Mouse (Mus musculus): ENCODE results near the gene Dhdh. TPM values are rescaled to one million over a fixed set of nuclear protein-coding genes. Genes with fewer than 3 reads are reported as not detected.
"Not testable (repeated sequence)": the region's sequence is repeated elsewhere in the genome, so short reads cannot be mapped to it uniquely, and the experiment has no call there.

Gene Dhdh
- total RNA-seq, 2 experiments from 2014 or later: 20.2 to 31.1 TPM

DNA sequence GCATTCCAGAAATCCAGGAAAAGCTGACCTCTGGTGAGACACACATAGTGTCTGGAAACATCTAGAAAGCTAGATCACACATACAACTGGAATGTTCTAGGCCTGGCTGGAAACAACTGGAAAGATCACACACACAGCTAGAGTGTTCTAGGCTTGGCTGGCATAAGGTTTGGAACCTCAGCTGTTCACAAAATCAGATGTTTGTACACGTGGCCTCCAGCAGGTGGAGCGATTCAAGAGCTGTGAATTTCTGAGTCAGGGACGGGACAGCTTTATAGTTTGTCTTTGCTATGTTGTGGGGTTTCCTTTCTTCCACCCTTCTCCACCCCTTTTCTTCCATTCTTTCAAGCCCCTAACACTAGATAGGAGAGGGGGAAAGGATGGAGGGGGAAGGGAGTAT is 11.6 kb downstream of the Dhdh start:
- ATAC-seq (replicated peaks; ENCODE audit: poor library complexity, severe bottlenecking): peak; percentile 44

DNA sequence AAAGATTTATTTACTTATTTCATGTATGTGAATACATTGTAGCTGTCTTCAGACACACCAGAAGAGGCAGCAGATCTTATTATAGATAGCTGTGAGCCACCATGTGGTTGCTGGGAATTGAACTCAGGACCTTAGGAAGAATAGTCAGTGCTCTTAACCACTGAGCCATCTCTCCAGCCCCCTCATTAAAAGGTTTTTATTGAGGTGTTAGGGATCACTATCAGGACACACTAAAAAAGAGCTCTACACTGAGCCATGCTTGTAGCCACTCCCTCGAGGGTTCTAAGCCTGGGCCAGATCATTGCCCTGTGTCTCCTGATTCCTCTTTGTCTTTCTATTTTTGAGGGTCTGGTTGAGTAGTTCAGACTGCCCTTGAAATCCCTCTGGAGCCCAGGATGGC is 12.2 kb downstream of the Dhdh start:
- ATAC-seq (replicated peaks; ENCODE audit: poor library complexity, severe bottlenecking): no peak

DNA sequence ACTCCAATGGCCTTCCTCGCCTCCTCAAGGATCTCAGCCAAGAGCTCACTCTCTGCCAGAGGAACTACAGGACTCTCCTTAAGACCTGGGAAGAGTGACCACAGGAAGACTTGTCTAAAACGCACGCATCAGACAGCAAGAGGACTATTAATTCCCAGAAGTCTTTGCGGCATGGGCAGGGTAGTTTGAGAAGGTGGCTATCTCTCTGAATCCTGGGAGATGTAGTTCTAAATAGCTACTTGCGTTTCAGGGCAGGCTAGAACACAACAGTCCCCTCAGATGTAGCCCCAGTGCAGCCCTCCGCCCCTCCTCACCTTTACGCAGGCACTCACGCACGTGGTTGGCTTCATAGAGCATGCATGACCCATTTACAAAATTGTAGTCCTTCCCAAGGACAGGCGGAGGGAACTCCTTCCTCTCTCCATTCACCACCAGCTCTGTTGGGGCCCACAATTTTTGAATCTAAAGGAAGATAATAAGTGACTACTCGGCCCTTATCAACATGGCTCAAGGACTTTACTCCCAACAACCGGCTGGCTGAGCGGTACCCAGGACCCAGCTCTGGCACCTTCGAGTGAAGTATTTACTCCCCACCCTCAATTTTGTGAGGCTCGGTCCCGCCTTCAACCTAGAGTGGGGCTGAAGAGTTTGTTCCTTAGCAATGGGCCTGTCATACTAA is 13.2 kb downstream of the Dhdh start:
- no peak for ATAC-seq (replicated peaks; ENCODE audit: poor library complexity, severe bottlenecking)

DNA sequence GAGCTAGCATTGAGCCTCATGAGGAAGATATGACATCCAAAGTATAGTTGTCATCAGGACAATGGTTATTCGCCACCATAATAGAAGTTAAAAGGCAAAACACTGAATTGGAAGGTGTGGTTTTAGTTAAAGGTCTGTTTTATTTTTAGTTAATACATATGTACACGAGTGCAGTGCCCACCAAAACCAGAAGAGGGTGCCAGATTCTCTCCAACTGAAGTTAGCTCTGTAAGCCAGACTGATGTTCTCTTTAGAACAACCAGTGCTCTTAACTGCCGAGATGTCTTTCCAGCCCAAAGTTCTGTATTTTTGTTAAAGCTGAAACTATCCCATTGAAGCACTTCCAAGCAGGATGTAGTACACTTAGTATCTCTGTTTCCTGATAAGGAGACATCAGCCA is 17.7 kb downstream of the Dhdh start:
- ATAC-seq (replicated peaks; ENCODE audit: poor library complexity, severe bottlenecking): peak; percentile 48

DNA sequence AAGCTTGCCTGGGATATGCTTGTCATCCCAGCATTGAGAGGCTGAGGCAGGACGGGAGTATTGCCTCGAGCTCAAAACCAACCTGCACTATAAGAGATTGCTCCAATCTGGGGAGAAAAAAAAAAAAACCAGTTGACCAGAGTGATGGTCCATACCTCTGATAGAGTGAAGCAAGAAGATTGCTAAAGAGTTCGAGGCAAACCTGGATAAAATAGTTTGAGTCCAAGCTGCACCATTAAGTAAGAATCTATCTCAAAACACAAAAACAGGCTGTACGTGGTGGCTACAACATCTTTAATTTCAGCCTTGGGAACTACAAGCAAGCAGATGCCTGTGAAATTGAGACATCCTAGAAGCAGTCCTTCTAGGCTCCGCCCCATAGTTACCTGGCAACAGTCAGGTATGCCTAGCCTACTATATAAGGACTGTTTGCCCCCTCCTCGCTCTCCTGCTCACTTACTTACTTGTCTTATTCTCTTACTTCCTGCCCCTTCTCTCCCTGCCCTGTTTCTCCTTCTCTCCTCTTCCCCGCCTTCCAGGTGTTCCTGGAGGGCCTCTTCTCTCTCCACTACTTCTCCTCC is 21.4 kb downstream of the Dhdh start:
- no peak for ATAC-seq (replicated peaks; ENCODE audit: poor library complexity, severe bottlenecking)

DNA sequence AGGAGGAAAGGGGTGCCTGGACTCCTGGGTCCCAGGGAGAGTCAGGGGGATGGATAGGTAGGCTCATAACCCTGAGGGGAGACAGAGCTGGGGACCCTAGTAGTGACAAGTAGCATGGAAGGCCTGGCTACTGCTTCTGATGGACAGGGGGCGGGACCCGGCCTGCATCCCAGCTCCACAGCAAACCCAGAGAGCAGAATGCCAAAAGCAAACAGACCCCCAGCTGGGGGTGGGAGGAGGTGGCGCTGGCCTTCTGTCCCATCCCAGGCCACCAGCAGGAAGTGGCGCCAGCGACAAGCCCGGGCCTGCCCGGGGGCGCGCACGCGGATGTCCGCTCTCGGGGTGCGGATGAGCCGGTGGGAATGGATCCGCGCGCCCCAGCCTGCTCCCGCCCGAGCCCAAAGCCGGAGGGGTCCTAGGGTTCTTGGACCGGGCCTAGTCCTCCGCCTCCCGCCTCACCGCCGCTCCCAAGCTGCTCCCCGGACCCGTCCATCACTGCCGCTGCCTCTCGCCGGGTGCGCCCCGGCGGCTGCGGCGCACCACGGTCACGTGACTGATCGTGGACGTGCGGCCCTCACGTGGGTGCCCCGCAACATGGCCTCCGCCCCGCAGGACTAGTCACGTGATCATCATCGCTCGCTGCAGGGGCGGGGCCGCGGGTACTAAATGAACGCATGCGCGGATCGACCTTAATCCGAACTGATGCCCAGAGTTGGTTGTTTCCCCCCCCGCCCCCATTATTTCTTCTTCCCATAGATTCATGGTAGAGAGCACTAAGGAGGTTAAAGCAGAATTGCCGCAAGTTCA is 22.1 kb downstream of the Dhdh start, which contains the start of gene Bax:
Bax (minus strand) TSS at position 616 of the 807 bp plus-strand sequence.
- ATAC-seq (replicated peaks; ENCODE audit: poor library complexity, severe bottlenecking): peak; percentile 81

DNA sequence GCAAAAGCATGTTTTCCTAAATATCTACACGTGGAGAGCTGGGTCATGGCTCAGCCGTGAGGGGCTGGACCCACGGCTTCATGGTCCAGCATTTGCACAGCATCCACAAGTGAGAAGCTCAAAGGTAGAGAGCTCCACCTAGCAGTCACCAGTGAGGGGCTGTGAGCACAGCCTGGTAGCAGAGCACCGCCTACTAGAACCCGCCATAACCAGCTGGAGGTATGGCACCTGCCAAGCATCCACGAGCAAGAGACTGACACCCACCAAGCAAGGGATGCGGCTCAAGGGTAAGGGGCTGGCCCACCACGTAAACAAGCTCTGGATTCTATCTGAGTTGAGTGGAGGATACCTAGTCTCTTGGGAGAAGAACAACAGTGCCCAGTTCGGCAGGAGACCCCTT is 23.1 kb downstream of the Dhdh start:
- no peak for ATAC-seq (replicated peaks; ENCODE audit: poor library complexity, severe bottlenecking)

DNA sequence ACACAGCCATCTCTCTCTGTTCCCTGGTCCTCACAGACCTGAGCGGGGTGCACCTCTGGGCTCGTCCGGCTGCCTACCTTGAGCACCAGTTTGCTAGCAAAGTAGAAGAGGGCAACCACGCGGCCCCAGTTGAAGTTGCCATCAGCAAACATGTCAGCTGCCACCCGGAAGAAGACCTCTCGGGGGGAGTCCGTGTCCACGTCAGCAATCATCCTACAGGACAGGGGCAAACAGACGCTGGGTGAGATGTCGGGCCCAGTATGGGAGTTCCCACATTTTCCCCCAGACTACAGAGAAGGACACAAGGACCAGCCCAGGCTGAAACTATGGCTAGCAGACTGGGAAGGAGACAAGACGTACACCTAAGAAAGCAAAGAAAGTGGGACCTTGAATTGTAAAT is 23.5 kb downstream of the Dhdh start:
- ATAC-seq (replicated peaks; ENCODE audit: poor library complexity, severe bottlenecking): no peak

DNA sequence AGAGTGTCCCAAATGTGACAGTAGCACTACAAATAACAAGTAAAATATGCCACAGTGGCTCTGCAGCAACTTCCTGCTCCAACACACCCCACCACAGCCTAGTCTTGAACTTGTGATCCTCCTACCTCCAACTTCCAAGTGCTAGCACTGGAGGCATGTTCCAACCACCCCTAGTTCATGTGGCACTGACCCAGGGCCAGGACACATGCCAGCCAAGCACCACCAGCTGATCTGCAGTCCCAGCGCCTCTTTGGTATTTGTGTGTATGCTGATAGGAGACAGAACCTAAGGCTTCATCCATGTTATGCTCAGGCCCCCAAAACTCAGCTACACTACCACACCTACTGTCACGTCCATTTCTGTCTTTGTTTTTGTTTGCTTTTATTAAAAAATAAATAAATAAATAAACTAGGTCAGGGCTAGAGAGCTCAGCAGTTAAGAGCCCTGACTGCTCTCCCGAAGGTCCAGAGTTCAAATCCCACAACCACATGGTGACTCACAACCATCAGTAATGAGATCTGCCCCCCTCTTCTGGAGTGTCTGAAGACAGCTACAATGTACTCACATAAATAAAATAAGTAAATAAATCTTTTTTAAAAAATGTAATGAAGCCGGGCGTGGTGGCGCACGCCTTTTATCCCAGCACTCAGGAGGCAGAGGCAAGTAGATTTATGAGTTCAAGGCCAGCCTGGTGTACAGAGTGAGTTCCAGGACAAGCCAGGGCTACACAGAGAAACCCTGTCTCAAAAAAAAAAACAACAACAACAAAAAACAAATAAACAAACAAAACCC is 24.4 kb downstream of the Dhdh start:
- no peak for ATAC-seq (replicated peaks; ENCODE audit: poor library complexity, severe bottlenecking)

DNA sequence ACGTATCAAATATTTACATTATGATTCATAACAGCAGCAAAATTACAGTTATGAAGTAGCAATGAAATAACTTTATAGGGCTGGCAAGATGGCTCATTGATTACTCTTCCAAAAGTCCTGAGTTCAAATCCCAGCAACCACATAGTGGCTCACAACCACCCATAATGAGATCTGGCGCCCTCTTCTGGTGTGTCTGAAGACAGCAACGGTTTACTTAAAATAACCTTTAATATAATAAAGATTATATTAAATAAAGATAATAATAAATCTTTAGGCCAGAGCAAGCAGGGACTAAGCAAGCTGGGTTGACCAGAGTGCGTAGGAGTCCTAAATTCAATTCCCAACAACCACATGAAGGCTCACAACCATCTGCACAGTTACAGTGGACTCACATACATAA is 25.7 kb downstream of the Dhdh start:
- ATAC-seq (replicated peaks; ENCODE audit: poor library complexity, severe bottlenecking): not testable (repeated sequence)

DNA sequence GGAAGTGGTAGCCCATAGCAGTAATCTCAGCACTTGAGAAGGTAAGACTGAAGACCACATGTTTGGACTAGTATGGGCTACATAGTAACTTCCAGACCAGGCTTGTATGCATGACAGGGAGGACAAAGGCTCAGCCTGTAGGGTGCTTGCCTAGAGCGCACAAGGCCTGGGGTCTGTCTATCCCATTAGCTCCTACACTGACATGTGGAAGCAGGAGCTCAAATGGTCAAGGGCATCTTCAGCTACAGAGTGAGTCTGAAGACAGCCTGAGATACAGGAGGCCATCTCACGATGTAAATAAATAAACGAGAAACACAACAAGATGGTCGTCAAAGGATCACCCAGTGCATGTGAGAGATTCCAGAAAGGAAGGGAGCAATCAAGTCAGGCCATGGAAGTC is 26.3 kb downstream of the Dhdh start:
- ATAC-seq (replicated peaks; ENCODE audit: poor library complexity, severe bottlenecking): no peak

DNA sequence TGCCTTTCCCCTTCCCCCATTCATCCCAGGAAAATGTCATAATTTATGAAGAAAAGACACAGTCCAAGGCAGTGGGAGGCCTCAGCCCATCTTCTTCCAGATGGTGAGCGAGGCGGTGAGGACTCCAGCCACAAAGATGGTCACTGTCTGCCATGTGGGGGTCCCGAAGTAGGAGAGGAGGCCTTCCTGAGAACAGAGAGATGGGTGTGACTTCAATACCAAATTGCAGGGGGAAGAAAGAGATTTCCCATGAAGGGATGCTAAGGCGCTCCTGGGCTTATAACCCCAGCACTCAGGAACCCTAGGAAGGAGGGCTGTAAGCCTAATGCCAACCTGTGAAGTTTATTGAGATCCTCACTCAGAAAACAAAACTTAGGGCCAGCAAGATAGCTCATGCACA is 26.8 kb downstream of the Dhdh start:
- ATAC-seq (replicated peaks; ENCODE audit: poor library complexity, severe bottlenecking): no peak

DNA sequence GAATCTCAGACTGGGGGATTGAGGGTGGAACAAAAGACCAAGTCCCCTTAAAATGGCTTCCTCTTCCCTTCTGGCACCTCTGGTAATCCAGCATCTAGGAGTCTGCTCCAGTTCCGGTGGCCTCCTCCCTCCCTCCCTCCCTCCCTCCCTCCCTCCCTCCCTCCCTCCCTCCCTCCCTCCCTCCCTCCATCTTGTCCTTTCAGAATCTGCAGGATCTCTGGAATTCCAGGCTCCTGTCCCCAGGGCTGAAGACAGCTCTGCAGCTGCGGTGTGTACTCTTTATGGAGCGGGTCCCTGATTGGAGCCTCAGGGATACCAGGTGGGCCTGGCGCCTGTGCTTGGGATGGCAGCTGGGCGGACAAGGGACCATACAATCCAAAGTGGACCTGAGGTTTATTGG is 27.3 kb downstream of the Dhdh start:
- no peak for ATAC-seq (replicated peaks; ENCODE audit: poor library complexity, severe bottlenecking)

DNA sequence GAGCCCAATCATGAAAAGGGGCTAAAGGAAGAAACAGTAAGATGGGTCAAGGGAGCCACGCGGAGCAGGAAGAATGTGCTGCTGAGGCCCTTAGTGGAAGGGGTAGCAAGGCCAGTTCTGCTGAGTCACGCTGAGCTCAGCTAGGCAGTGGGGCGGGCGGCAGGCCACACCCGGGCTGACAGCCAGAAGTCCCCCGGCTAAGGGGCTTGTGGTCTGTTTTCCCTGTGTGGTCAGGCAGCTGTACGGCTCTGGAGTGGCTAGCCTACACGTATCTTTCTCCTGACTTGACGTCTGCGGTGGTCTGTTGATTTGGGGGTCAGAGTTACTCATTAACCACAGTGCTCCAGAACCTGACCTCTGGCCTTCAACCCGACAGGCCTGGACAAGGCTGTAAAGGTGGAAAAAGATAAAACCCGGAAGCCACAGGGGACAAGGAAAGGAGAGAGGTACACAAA is 27.7 kb downstream of the Dhdh start:
- ATAC-seq (replicated peaks; ENCODE audit: poor library complexity, severe bottlenecking): peak; percentile 55

DNA sequence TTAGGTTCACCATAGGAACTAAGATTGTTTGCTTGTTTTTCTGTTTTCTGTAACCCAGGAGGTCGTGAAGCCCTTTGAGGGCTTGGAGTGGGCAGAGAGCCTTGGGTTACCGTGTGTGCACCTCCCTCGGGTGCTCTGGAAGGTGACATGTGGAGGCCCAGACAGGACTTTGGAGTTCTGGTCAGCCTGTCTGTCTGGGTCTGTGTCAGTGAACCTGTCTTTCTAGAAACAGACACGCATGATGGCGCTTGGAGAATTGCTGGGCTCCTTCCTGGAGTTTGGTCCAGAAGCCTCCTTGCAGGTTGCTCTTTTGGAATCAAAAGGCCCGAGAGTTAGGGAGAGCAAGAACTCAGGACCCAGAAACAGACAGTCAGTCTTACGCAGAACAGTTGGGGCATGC is 28.2 kb downstream of the Dhdh start:
- ATAC-seq (replicated peaks; ENCODE audit: poor library complexity, severe bottlenecking): no peak

DNA sequence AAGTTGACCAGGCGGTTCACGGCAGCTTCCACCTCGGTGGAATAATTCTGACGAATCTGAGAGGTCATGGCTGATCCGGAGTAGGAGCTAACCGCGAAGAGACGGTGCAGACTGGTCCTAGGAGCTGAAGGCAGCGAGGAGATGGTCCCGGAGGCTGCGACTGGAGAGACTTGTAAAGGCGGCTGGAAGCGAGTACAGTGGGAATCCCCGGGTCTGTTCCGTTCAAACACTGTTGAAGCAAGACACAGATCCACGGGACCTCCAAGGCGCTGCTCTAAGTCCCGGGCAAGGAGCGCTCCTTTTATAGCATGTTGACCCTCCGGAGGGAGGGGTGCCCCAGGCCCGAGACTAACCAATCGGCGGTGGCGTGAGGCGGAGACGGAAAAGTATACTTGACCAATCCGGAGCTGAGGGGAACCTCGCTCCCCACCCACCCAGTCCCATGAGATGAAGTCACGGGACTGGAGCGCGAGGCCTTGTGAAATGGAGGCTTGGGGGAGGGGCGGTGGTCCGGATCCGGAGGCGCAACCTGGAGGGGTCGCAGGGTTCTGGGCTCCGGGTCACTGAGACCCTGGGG is 29.0 kb downstream of the Dhdh start, which contains the start of gene Ftl1:
Ftl1 (minus strand) TSS at position 321 of the 577 bp plus-strand sequence.
- ATAC-seq (replicated peaks; ENCODE audit: poor library complexity, severe bottlenecking): peak; percentile 63

DNA sequence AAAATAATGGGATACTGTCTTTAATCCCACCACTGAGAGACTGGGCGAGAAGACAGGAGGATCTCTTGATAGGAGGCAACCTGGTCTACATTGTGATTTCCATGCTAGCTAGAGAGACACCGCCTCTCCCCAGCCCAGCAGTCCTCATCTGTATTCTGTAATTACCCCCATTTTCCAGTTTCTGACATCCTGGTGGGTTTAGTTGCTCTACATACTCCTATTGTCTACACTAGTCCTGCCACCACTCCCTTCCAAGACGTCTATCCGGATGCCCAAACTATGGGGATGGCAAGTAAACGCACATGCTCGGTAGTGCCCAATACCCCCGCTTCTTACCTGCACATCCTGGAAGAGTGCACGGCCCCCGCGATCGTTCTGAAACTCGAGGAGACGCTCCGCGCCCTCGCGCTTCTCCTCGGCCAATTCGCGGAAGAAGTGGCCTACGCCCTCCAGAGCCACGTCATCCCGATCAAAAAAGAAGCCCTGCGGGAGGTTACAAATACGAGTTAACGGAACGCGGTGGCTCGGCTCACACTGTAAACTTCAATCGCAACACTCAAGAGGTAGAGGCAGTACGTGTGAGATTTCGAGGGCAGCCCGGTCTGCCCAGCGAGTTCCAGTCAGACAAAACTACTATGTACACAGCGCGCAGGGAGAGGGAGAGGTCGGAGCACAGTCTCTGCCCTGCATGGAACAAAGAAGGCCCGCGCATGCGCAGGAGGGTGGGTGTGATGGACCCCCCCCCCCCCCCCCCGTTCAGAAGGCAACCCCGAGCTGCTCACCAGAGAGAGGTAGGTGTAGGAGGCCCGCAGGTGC is 29.6 kb downstream of the Dhdh start:
- peak; percentile 6; the same call in 1 of the 2 replicates for ATAC-seq (replicated peaks; ENCODE audit: poor library complexity, severe bottlenecking)

DNA sequence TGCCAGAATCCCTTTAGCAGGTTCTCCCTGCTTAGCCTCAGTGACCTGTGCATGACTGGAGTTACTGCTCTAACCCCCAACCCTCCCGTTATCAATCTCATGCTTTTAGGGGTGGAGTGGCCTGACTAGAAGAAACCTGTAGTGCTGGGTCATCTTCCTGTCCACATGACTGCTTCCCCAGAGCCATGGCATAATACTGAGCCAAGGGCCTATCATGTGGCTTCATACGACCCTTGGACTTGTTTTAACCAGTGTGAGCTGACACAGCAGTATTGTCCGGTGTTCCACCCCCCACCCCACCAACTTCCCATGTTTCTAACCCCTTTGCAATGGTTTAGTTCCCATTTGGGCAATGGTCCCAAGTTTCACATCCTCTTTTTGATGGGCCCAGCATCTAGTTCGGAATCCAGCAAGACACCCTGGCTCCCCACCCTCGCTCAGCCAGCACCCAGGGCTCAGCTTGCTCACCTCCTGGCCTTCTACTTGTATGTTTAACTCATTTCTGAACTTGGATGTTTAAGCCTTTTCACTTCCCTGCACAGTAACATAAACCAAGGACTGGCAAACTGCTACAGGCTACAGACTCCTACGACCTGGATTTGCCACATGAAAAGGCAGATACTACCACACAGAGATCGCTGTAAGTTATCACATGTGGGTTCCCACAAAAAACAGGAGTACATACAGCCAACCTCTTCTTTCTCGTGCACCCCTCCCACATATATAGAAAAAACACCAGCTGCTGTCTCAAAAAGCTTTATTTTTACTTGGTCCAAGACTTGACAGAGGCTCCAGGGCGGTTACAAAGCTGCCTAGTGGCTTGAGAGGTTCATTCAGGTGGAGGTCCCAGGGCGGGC is 31.2 kb downstream of the Dhdh start:
- peak; percentile 54 for ATAC-seq (replicated peaks; ENCODE audit: poor library complexity, severe bottlenecking)

Data from granulocyte monocyte progenitor cell, adult 5-6 weeks (primary cell).